Mouse (Mus musculus): ENCODE results near the gene Cstb. TPM values are rescaled to one million over a fixed set of nuclear protein-coding genes. Genes with fewer than 3 reads are reported as not detected.
"Not testable (repeated sequence)": the region's sequence is repeated elsewhere in the genome, so short reads cannot be mapped to it uniquely, and the experiment has no call there.

Cstb gene
- polyA plus RNA-seq, 1 experiment from 2014 or later: 97.0 TPM

GRCm38 (mm10) chr10:78399090-78399657, 26.3 kb upstream of the Cstb start:
- Histone ChIP-seq H3K36me3 (peaks cover 46% of the 10 kb centered on the region), H3K4me3 (replicated peaks) (no peak overlapping the region), H3K27ac (replicated peaks) (peak overlapping the region; percentile 33; the same call in 1 of the 2 replicates), H3K4me2 (no peak overlapping the region), H3K4me1 (peaks cover 25% of the 10 kb centered on the region), H3K27me3 (replicated peaks) (no peaks in the 10 kb centered on the region), H3K9me3 (replicated peaks) (no peaks in the 10 kb centered on the region), H3K9ac (replicated peaks) (no peak overlapping the region)
- 0 out of 2 replicates have a peak, but pooled peaks have one; percentile 4 for ATAC-seq (ENCODE audit: low FRiP score)
- 41% methylated on average over 17 of the region's 17 CpGs for WGBS

DNA sequence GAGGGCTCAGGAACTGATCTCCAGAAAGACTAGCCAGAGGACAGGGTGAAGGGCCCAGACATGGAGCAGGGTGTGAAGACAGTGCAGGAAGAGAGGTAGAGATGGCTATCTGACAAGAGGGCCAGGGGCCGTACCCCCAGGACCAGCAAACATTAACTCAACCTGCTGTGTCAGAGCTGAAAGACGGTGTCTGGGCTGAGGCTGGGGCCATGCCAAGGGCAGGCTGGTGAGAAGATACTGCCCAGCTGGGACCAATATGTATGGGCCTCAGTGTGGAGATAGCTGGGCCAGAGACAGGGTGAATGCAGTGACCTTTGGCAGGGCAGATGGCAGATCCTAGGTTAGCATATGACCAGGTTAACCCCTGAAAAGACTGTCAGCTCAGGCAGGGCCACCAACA, 24.3 kb upstream of the Cstb start:
- H3K4me2 ChIP-seq: no peak overlapping the region
- no peak overlapping the region for H3K27ac ChIP-seq (replicated peaks)
- H3K36me3 ChIP-seq: peaks cover 64% of the 10 kb centered on the region
- peaks cover 16% of the 10 kb centered on the region for H3K4me1 ChIP-seq
- 94% methylated on average over 2 of the region's 2 CpGs for WGBS
- no peaks in the 10 kb centered on the region for H3K27me3 ChIP-seq (replicated peaks)
- H3K9ac ChIP-seq (replicated peaks): no peak overlapping the region
- no peak for ATAC-seq (ENCODE audit: low FRiP score)
- no peak overlapping the region for H3K4me3 ChIP-seq (replicated peaks)
- no peaks in the 10 kb centered on the region for H3K9me3 ChIP-seq (replicated peaks)

GRCm38 (mm10) chr10:78402301-78402922, 23.1 kb upstream of the Cstb start:
- Histone ChIP-seq H3K36me3 (peaks cover 76% of the 10 kb centered on the region), H3K27me3 (replicated peaks) (no peaks in the 10 kb centered on the region), H3K4me3 (replicated peaks) (no peak overlapping the region), H3K9ac (replicated peaks) (no peak overlapping the region), H3K4me2 (no peak overlapping the region), H3K27ac (replicated peaks) (no peak overlapping the region), H3K9me3 (replicated peaks) (no peaks in the 10 kb centered on the region), H3K4me1 (peaks cover 11% of the 10 kb centered on the region; the same call in 1 of the 2 replicates)
- no peak for ATAC-seq (ENCODE audit: low FRiP score)
- 94% methylated on average over 14 of the region's 14 CpGs for WGBS

GRCm38 (mm10) chr10:78406152-78406551, 19.3 kb upstream of the Cstb start:
- Histone ChIP-seq H3K27ac (replicated peaks) (no peak overlapping the region), H3K4me2 (no peak overlapping the region), H3K9me3 (replicated peaks) (no peaks in the 10 kb centered on the region), H3K9ac (replicated peaks) (no peak overlapping the region), H3K27me3 (replicated peaks) (no peaks in the 10 kb centered on the region), H3K36me3 (peaks cover 93% of the 10 kb centered on the region), H3K4me1 (peaks cover 5% of the 10 kb centered on the region), H3K4me3 (replicated peaks) (no peak overlapping the region)
- 93% methylated on average over 6 of the region's 6 CpGs for WGBS
- ATAC-seq (ENCODE audit: low FRiP score): no peak

DNA sequence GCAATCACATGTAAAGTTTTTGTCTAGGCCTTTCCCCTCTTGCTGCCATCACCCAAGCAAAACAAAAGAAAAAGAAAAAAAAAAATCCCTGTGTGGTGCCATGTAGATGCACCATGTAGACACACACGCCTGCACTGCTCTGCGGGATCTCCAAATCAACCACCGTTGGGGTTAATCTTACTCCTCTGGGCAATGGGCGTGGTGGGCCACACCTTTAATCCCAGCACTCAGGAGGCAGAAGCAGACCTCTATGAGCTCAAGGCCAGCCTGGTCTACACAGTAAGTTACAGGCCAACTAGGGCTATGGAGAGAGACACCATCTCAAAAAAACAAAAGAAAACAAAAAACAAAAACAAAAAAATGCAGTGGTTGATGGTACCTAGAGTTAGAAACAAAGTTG, 18.3 kb upstream of the Cstb start:
- Histone ChIP-seq H3K36me3 (peaks cover 83% of the 10 kb centered on the region), H3K4me2 (no peak overlapping the region), H3K4me3 (replicated peaks) (no peak overlapping the region), H3K27me3 (replicated peaks) (no peaks in the 10 kb centered on the region), H3K4me1 (peaks cover 13% of the 10 kb centered on the region), H3K9ac (replicated peaks) (no peak overlapping the region), H3K9me3 (replicated peaks) (no peaks in the 10 kb centered on the region), H3K27ac (replicated peaks) (no peak overlapping the region)
- ATAC-seq (ENCODE audit: low FRiP score): no peak
- WGBS: 92% methylated on average over 4 of the region's 4 CpGs

GRCm38 (mm10) chr10:78409035-78409788, 16.3 kb upstream of the Cstb start:
- H3K4me3 ChIP-seq (replicated peaks): no peak overlapping the region
- no peak overlapping the region for H3K9ac ChIP-seq (replicated peaks)
- H3K27me3 ChIP-seq (replicated peaks): no peaks in the 10 kb centered on the region
- 87% methylated on average over 9 of the region's 9 CpGs for WGBS
- H3K9me3 ChIP-seq (replicated peaks): no peaks in the 10 kb centered on the region
- no peak for ATAC-seq (ENCODE audit: low FRiP score)
- no peak overlapping the region for H3K4me2 ChIP-seq
- H3K27ac ChIP-seq (replicated peaks): no peak overlapping the region
- peaks cover 62% of the 10 kb centered on the region for H3K36me3 ChIP-seq
- peaks cover 18% of the 10 kb centered on the region for H3K4me1 ChIP-seq

GRCm38 (mm10) chr10:78411851-78412250, 13.6 kb upstream of the Cstb start:
- Histone ChIP-seq H3K36me3 (peaks cover 38% of the 10 kb centered on the region), H3K4me3 (replicated peaks) (peak overlapping the region; percentile 90), H3K27me3 (replicated peaks) (no peaks in the 10 kb centered on the region), H3K4me1 (peaks cover 18% of the 10 kb centered on the region), H3K9me3 (replicated peaks) (no peaks in the 10 kb centered on the region), H3K27ac (replicated peaks) (peak overlapping the region; percentile 92), H3K4me2 (peak overlapping the region; percentile 82), H3K9ac (replicated peaks) (peak overlapping the region; percentile 80)
- 15% methylated on average over 8 of the region's 8 CpGs for WGBS
- no peak; the same call in 1 of the 2 replicates for ATAC-seq (ENCODE audit: low FRiP score)

DNA sequence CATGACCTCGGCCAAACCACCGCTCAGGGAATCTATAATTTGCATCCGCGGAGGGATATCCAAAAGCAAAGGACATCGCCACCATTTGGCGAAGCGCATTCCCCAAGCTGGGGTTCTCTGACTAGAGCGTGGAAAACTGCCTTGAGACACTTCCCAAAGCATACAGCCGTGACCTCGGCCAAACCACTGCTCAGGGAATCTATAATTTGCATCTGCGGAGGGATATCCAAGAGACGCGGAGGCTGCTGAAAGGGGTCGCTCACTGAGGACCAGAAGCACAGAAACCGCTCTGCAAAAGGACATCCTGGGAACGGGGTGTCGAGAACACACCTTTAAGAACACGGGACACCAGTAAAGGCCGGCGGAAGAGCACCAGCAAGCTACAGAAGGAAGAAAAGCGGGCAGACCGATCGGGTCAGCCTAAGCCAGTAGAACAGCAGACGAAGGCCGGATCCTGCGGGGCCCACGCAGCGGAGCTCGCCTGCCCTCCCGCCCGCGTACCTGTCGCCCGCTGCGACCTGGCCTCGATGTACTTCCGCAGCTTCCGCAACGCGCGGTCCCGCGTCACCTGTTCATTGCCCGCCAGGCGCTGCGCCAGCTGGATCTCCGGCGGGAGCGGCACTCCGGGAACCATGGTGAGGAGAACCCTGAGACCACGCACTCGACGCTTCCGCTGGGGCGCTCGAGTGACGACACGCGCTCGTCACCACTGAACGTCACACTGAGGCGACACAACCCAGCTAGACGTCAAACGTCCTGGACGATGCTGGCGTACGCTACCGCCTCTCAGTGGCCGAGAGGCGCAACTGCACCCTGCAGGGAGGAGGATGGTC, 12.9 kb upstream of the Cstb start, which contains the start of gene Rrp1:
Gene Rrp1, minus strand, starts transcription at position 725 of the 833 bp plus-strand sequence.
- H3K9ac ChIP-seq (replicated peaks): peak within 1 kb of the TSS; percentile 80
- under 1% methylated on average over 70 of the region's 70 CpGs for WGBS
- ATAC-seq (ENCODE audit: low FRiP score): peak; percentile 96

DNA sequence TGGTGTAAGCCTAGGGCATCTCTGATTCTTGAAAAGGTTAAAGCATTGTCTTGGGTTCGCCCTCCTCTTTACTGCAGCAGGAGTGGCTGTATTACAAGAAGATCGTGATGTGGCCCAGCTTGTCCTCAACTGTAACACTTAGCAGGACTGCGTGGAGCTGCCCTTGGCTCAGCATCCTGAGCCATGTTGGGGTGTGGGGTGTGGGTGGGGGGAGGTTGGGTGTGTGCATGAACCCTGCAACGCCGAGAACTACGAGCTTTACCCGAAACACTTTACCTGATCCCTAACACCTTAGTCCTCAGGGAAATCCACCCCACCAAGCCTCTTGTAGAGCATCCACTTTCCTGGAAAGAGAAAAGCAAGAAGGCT, 12.3 kb upstream of the Cstb start:
- peaks cover 26% of the 10 kb centered on the region for H3K36me3 ChIP-seq
- peak overlapping the region; percentile 92 for H3K27ac ChIP-seq (replicated peaks)
- peak overlapping the region; percentile 80 for H3K9ac ChIP-seq (replicated peaks)
- peak; percentile 62 for ATAC-seq (ENCODE audit: low FRiP score)
- 51% methylated on average over 7 of the region's 7 CpGs for WGBS
- H3K4me3 ChIP-seq (replicated peaks): peak overlapping the region; percentile 90
- H3K4me1 ChIP-seq: peaks cover 18% of the 10 kb centered on the region
- H3K27me3 ChIP-seq (replicated peaks): no peaks in the 10 kb centered on the region
- peak overlapping the region; percentile 82 for H3K4me2 ChIP-seq
- H3K9me3 ChIP-seq (replicated peaks): no peaks in the 10 kb centered on the region

More for the DNA sequence above, 12.9 kb upstream of the Cstb start, which contains the start of gene Rrp1:
- no peaks in the 10 kb centered on the region for H3K27me3 ChIP-seq (replicated peaks)
- H3K4me1 ChIP-seq: peaks cover 18% of the 10 kb centered on the region
- peaks cover 31% of the 10 kb centered on the region for H3K36me3 ChIP-seq
- no peaks in the 10 kb centered on the region for H3K9me3 ChIP-seq (replicated peaks)
- H3K4me3 ChIP-seq (replicated peaks): peak within 1 kb of the TSS; percentile 90
- peak within 1 kb of the TSS; percentile 92 for H3K27ac ChIP-seq (replicated peaks)
- peak within 1 kb of the TSS; percentile 82 for H3K4me2 ChIP-seq

GRCm38 (mm10) chr10:78414936-78415335, 10.5 kb upstream of the Cstb start:
- H3K27ac ChIP-seq (replicated peaks); H3K9ac ChIP-seq (replicated peaks); H3K9me3 ChIP-seq (replicated peaks); H3K36me3 ChIP-seq; H3K27me3 ChIP-seq (replicated peaks); H3K4me2 ChIP-seq; ATAC-seq (ENCODE audit: low FRiP score); H3K4me3 ChIP-seq (replicated peaks): not testable (repeated sequence)
- WGBS: 89% methylated on average over 3 of the region's 4 CpGs
- H3K4me1 ChIP-seq: peaks cover 18% of the 10 kb centered on the region

- no peak overlapping the region for H3K9ac ChIP-seq (replicated peaks)
- no peak for ATAC-seq (ENCODE audit: low FRiP score)
- H3K9me3 ChIP-seq (replicated peaks): no peaks in the 10 kb centered on the region
- H3K4me1 ChIP-seq: peaks cover 5% of the 10 kb centered on the region; the same call in 1 of the 2 replicates
- no peak overlapping the region for H3K4me2 ChIP-seq
- WGBS: 67% methylated on average over 5 of the region's 5 CpGs
- no peaks in the 10 kb centered on the region for H3K36me3 ChIP-seq
- no peak overlapping the region for H3K4me3 ChIP-seq (replicated peaks)
- H3K27me3 ChIP-seq (replicated peaks): no peaks in the 10 kb centered on the region
- no peak overlapping the region for H3K27ac ChIP-seq (replicated peaks)
These were observed 7.6 kb upstream of the Cstb start for GRCm38 (mm10) chr10:78417888-78418287.

Data from neural tube, embryonic 15.5 days (tissue).